Mouse (Mus musculus): ENCODE results near the gene Clcn5.

Gene Clcn5

DNA sequence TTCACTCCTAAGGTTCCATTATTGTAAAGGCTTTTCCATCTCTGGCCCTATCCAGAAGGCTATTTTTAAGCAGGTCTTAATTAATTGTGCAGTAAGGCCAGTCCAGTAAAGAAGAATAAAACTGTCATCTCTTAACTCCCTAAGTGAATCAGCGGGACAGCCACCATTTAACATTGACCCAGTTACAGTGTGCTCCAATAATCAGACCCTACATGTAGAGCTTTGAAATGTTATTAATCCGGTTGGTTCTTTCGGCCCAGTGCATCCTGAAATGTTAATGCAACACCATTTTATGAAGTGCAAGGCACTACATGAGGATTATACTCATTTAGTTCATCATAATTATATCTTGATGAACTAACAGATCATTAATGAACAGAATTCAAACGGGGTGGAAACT lies 128.3 kb downstream of the Clcn5 start:
- DNase-seq (ENCODE audit: low spot score) = no peak

DNA sequence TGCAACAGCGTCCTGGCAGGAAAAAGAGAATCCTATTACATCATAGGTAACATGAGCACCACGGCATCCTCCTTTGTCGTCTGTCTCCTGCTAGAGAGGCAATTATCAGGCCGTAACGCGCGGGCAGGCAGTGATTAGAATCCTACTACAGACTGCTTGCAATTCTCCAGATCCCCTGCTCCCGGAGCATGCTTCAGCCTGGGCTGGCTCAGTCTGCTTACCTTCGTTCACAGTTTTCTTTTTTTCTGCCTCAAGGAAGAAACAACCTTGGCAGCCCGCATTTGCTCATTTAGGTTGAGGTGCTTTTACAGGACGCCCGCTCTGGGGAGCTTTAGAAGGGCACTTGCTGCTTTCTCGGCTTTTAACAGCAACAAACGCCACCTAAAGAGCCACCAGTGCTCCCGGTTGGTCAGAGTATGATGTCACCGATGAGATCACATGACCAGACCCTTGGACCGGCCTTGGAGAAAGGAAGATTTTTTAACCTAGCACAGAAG lies 130.8 kb downstream of the Clcn5 start:
- peak; percentile 6 for DNase-seq (ENCODE audit: low spot score)

GRCm38 (mm10) chrX:7187455-7188310 lies 131.5 kb downstream of the Clcn5 start:
- DNase-seq (ENCODE audit: low spot score) = no peak

DNA sequence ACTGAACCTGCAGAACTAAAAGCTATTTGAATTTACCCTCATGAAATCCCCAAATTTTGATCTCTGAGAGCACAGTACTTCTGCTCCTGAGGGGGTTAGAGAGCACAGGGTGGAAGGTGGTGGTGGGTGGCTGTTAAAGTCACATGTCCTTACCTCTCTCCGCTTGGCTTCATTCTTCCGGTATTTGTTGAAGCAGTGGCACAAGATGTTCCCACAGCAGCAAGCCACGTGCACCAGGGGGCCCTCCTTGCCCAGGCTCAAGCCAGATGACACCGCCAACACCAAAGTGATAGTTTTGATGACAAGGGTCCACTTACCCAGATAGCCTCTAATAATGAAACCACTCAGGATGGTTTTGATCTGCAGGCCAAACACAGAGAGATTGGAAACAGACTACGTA lies 149.0 kb downstream of the Clcn5 start:
- no peak for DNase-seq (ENCODE audit: low spot score)

- no peak for DNase-seq (ENCODE audit: low spot score)
These were observed 150.4 kb downstream of the Clcn5 start for GRCm38 (mm10) chrX:7168799-7169198.

DNA sequence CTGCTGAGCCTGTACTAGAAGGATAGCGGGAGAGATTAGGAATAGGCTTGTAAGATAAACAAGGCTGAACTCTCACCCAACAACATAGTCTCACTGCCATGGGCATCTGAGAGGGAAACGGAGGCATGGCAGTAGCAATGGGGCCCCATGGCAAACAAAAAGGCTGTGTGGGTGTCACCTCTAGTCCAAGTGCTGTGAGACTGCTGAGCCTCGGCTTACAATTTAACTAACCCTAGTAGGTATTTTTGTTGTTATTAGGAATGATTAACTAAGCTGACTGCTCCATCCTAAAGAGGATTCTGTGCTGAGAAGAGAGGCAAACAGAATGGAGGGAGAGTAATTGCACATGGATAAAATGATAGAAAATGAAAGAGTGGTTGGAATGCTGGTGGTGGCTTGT lies 161.2 kb downstream of the Clcn5 start:
- DNase-seq (ENCODE audit: low spot score) = no peak

DNA sequence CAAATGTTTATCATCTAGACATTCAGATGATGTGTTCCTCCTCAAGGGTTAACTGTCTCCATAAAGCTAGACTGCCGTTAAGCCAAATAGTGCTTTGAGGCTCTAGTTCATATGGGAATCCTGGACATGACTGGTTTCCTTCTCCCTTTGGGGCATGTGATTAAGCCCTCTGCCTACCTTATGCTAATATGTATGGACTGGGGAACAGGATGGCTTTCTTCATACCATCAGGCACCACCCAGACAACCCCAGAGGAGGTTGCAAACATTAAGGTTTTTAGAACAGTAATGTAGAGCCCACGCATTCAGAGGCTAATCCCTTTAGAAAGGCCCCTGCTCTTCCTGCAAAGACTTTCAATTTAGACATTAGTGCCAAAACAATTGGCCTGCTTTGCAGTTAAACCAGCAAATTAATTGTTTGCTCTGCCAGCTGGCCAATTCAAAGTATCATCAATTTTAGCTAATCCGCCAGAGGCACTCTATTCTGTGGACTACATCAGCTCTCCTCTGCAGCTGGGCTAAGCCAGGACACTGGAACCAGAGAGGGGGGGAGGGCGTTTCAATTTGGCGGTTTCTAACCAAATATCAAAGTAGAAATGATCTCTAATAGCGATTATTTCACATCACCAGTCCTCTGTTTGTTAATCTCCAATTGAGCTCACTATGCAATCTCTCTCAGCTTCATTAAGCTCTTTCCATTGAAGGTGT lies 163.0 kb downstream of the Clcn5 start:
- no peak for DNase-seq (ENCODE audit: low spot score)

DNA sequence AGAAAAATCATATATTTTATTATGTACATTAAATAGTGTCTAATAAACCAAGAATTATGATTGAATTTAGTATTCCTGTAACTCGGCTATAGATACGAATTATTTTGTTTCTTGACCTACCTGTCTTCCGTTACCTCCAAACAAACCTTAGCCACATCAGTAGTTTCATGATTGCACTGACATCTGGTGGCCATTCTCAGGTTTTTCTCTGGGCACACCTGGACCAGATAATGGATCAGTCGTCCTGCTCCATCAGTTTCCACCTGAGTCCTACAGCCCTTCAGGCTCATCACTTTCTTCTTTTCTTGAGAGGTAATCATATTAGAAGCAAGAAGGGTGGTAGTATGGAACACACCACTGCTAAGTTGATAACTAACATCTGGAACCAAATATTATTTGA lies 169.0 kb downstream of the Clcn5 start:
- no peak for DNase-seq (ENCODE audit: low spot score)

- no peak for DNase-seq (ENCODE audit: low spot score)
These were observed 173.0 kb downstream of the Clcn5 start for GRCm38 (mm10) chrX:7146156-7146555.

DNA sequence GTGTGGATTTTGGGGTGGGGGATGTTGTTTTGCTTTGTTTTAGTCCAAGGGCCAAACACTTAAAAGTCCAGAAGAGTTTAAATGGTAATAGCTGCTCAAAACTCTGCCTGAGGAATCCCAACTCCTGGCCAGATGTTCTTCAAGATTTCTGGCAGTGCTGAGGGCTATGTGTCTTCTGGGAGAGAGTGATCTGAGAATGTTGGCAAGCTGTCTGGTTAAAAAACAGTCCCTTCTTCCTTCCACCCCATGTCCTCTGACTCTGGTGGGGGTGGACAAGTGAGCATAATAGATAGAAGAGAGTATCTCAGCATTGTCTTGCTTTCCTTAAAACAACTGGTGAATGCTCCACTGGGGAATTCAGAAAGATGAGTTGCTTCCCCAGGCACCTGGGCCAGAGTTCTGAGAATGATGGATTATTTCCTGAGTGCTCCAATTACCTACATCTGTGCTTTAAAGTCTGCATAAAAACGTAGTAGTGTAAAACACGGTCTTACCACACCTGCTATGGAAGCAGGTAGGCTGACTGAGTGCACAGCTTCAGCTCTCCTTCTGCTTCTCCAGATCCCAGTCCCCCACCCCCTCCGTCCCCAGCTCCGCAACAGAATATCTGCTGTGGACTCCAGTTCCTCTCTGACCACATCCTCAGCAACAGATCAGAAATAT lies 197.4 kb downstream of the Clcn5 start:
- no peak for DNase-seq (ENCODE audit: low spot score)

DNA sequence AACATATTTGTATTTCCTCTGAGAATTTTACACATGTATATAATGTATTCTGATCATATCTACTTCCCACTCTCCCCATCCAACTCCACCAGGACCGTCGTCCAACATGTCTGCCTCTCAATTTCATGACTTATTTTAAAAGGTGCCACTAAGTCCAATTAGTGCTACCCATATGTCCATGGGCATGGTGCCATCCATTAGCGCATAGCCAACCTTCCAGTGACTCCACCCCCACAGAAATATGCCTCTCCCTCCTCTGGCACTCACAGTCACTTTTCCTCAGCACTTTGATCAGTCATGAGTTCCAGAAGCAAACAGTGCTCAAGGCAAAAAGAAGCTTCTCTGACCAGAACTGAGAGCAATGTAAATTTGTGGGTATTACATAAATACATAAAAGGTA lies 204.3 kb downstream of the Clcn5 start:
- no peak for DNase-seq (ENCODE audit: low spot score)
